Mouse (Mus musculus) CH12.LX (cell line): ENCODE measurements around the gene Fuca2. TPM values are rescaled to one million over a fixed set of nuclear protein-coding genes. Genes with fewer than 3 reads are reported as not detected.

ENCODE experiments used
- DNase-seq: peaks from one replicate; pipeline ENCODE4 v3.0.0-alpha.2; 2013; ENCODE audit errors: extremely low read depth
- H3K27ac ChIP-seq: 2 replicates; pipeline ENCODE4 v1.5.1; 2012; ENCODE audit warnings: low read depth, mild to moderate bottlenecking, control low read depth, moderate library complexity; ENCODE audit not compliant: insufficient read depth
- H3K27me3 ChIP-seq: replicated peaks from 2 replicates; pipeline ENCODE3; 2012; ENCODE audit warnings: inconsistent platforms
- H3K36me3 ChIP-seq, 2 experiments: replicated peaks in 1 of 2; 2 replicates each; pipeline versions ENCODE3 to v1.6.1; 2012; ENCODE audit warnings: inconsistent platforms in 1 of 2, low read length in 1 of 2, mild to moderate bottlenecking in 1 of 2, mixed read lengths in 1 of 2, moderate library complexity in 1 of 2; ENCODE audit not compliant: control insufficient read depth in 1 of 2, insufficient read depth in 1 of 2
- H3K4me1 ChIP-seq, 2 experiments: 2 replicates each; pipeline ENCODE4 v1.6.1; 2012; ENCODE audit warnings: inconsistent platforms in 1 of 2, moderate library complexity in 1 of 2; ENCODE audit not compliant: insufficient read depth in 2 of 2, control insufficient read depth in 1 of 2
- H3K4me2 ChIP-seq: 2 replicates; pipeline ENCODE4 v1.6.1; 2012; ENCODE audit warnings: low read depth, mild to moderate bottlenecking, control low read depth; ENCODE audit not compliant: poor library complexity, insufficient read depth, severe bottlenecking
- H3K4me3 ChIP-seq, 3 experiments: fragments of 150-350 bp in 1 of 3; sonication (generic) in 1 of 3; replicated peaks in 1 of 3; 2 replicates each; pipeline versions ENCODE3 to v1.5.1; 2011 to 2012; ENCODE audit warnings: low read depth in 2 of 3, low read length in 2 of 3, mild to moderate bottlenecking in 2 of 3, moderate library complexity in 2 of 3, control low read depth in 1 of 3, improper control_type of control experiment in 1 of 3, inconsistent platforms in 1 of 3, mixed read lengths in 1 of 3; ENCODE audit not compliant: poor library complexity in 1 of 3
- H3K79me2 ChIP-seq: replicated peaks from 2 replicates; pipeline ENCODE4 v1.6.1; 2012; ENCODE audit warnings: mild to moderate bottlenecking, moderate library complexity; ENCODE audit not compliant: control insufficient read depth, poor library complexity, insufficient read depth, severe bottlenecking; ENCODE audit errors: extremely low read depth
- H3K9ac ChIP-seq: 2 replicates; pipeline ENCODE4 v1.6.1; 2012; ENCODE audit warnings: low read depth, mild to moderate bottlenecking, control low read depth, moderate library complexity; ENCODE audit not compliant: insufficient read depth
- H3K9me3 ChIP-seq: replicated peaks from 2 replicates; pipeline ENCODE3; 2012; ENCODE audit warnings: low read length, inconsistent platforms, mixed read lengths
- BHLHE40 ChIP-seq: IDR thresholded peaks from 2 replicates; pipeline ENCODE4 v1.6.1; 2011; ENCODE audit warnings: mild to moderate bottlenecking, low read depth, low read length, improper control_type of control experiment
- CHD1 ChIP-seq: IDR thresholded peaks from 2 replicates; pipeline ENCODE4 v1.6.1; 2012; ENCODE audit warnings: low read depth, low read length, improper control_type of control experiment, inconsistent platforms
- CHD2 ChIP-seq: IDR thresholded peaks from 2 replicates; pipeline ENCODE4 v1.6.1; 2011; ENCODE audit warnings: low read length, improper control_type of control experiment
- CTCF ChIP-seq, 2 experiments: IDR thresholded peaks in 1 of 2; conservative IDR thresholded peaks in 1 of 2; 2 replicates each; pipeline ENCODE4 v1.5.1; 2011 to 2012; ENCODE audit warnings: low read depth in 2 of 2, low read length in 2 of 2, improper control_type of control experiment in 1 of 2, inconsistent platforms in 1 of 2, mild to moderate bottlenecking in 1 of 2, moderate library complexity in 1 of 2
- E2F4 ChIP-seq: IDR thresholded peaks from 2 replicates; pipeline ENCODE4 v1.6.1; 2011; ENCODE audit warnings: low read depth, low read length, improper control_type of control experiment; ENCODE audit not compliant: insufficient replicate concordance
- ELF1 ChIP-seq: IDR thresholded peaks from 2 replicates; pipeline ENCODE4 v1.6.1; 2014; ENCODE audit warnings: low read depth, mild to moderate bottlenecking, inconsistent platforms, low read length, improper control_type of control experiment
- ETS1 ChIP-seq: conservative IDR thresholded peaks from 2 replicates; pipeline ENCODE4 v1.6.1; 2012; ENCODE audit warnings: low read depth, mild to moderate bottlenecking, inconsistent platforms, low read length, improper control_type of control experiment, moderate library complexity
- GABPA ChIP-seq: IDR thresholded peaks from 2 replicates; pipeline ENCODE4 v1.6.1; 2012; ENCODE audit warnings: low read depth, low read length, improper control_type of control experiment, inconsistent platforms; ENCODE audit not compliant: insufficient replicate concordance
- JUN ChIP-seq: IDR thresholded peaks from 2 replicates; pipeline ENCODE4 v1.6.1; 2011; ENCODE audit warnings: low read depth, mild to moderate bottlenecking, low read length, improper control_type of control experiment, moderate library complexity; ENCODE audit not compliant: insufficient read depth
- KAT2A ChIP-seq: IDR thresholded peaks from 2 replicates; pipeline ENCODE4 v1.6.1; 2012; ENCODE audit warnings: low read length, improper control_type of control experiment, inconsistent platforms; ENCODE audit not compliant: insufficient replicate concordance
- MAFK ChIP-seq: IDR thresholded peaks from 2 replicates; pipeline ENCODE4 v1.6.1; 2011; ENCODE audit warnings: low read length, improper control_type of control experiment; ENCODE audit not compliant: insufficient replicate concordance
- MEF2A ChIP-seq: IDR thresholded peaks from 2 replicates; pipeline ENCODE4 v1.6.1; 2014; ENCODE audit warnings: low read depth, mild to moderate bottlenecking, inconsistent platforms, low read length, improper control_type of control experiment, borderline replicate concordance
- MXI1 ChIP-seq: IDR thresholded peaks from 2 replicates; pipeline ENCODE4 v1.6.1; 2011; ENCODE audit warnings: mild to moderate bottlenecking, low read depth, low read length, improper control_type of control experiment
- MYC ChIP-seq: IDR thresholded peaks from 2 replicates; pipeline ENCODE4 v1.6.1; 2011; ENCODE audit warnings: low read depth, mild to moderate bottlenecking, improper control_type of control experiment, low read length
- NELFE ChIP-seq: IDR thresholded peaks from 2 replicates; pipeline ENCODE4 v1.6.1; 2011; ENCODE audit warnings: low read depth, low read length, improper control_type of control experiment
- NRF1 ChIP-seq: IDR thresholded peaks from 2 replicates; pipeline ENCODE4 v1.6.1; 2014; ENCODE audit warnings: low read depth, mild to moderate bottlenecking, inconsistent platforms, low read length, improper control_type of control experiment, moderate library complexity
- PAX5 ChIP-seq: IDR thresholded peaks from 2 replicates; pipeline ENCODE4 v1.6.1; 2012; ENCODE audit warnings: low read length, inconsistent platforms, mixed read lengths
- POLR2AphosphoS2 ChIP-seq: IDR thresholded peaks from 2 replicates; pipeline ENCODE4 v1.6.1; 2011; ENCODE audit warnings: low read depth, low read length, improper control_type of control experiment
- RAD21 ChIP-seq: IDR thresholded peaks from 2 replicates; pipeline ENCODE4 v1.6.1; 2011; ENCODE audit warnings: low read depth, mild to moderate bottlenecking, low read length, improper control_type of control experiment, moderate library complexity
- SIN3A ChIP-seq: IDR thresholded peaks from 2 replicates; pipeline ENCODE4 v1.6.1; 2012; ENCODE audit warnings: low read length, improper control_type of control experiment, inconsistent platforms
- SMC3 ChIP-seq: IDR thresholded peaks from 2 replicates; pipeline ENCODE4 v1.6.1; 2011; ENCODE audit warnings: low read depth, low read length, improper control_type of control experiment
- TBP ChIP-seq: conservative IDR thresholded peaks from 2 replicates; pipeline ENCODE4 v1.6.1; 2011; ENCODE audit warnings: low read depth, low read length, improper control_type of control experiment
- UBTF ChIP-seq: IDR thresholded peaks from 2 replicates; pipeline ENCODE4 v1.6.1; 2012; ENCODE audit warnings: low read depth, mild to moderate bottlenecking, inconsistent platforms, low read length, improper control_type of control experiment, moderate library complexity
- USF1 ChIP-seq: IDR thresholded peaks from 2 replicates; pipeline ENCODE4 v1.6.1; 2014; ENCODE audit warnings: low read depth, mild to moderate bottlenecking, inconsistent platforms, low read length, improper control_type of control experiment
- USF2 ChIP-seq: conservative IDR thresholded peaks from 2 replicates; pipeline ENCODE4 v1.6.1; 2011; ENCODE audit warnings: low read depth, low read length, improper control_type of control experiment
- ZKSCAN1 ChIP-seq: IDR thresholded peaks from 2 replicates; pipeline ENCODE4 v1.6.1; 2012; ENCODE audit warnings: low read depth, inconsistent platforms, low read length, improper control_type of control experiment, borderline replicate concordance
- ZNF384 ChIP-seq: IDR thresholded peaks from 2 replicates; pipeline ENCODE4 v1.6.1; 2012; ENCODE audit warnings: low read depth, low read length, improper control_type of control experiment, inconsistent platforms
- dilution Hi-C: fragments of 300-500 bp; cut with MboI; formaldehyde crosslinking; loops from 2 replicates; pipeline ENCODE4 v1.14.3; 2020; ENCODE audit warnings: low sequenced_read_pairs; ENCODE audit not compliant: extremely low pct_unique_long_range_greater_than_20kb, extremely low pct_ligation_motif_present
- in situ Hi-C: fragments of 300-500 bp; cut with MboI; formaldehyde crosslinking; loops from 3 replicates; pipeline ENCODE4 v1.14.3; 2019; ENCODE audit warnings: low sequenced_read_pairs, low pct_ligation_motif_present, low pct_unique_long_range_greater_than_20kb, mixed read lengths
- polyA plus RNA-seq: library from polyadenylated mRNA; unstranded; fragments of >175 nt; gene quantifications from 2 replicates; pipeline ENCODE4 v1.2.1, GENCODE M21; 2012; ENCODE audit warnings: low read depth; ENCODE audit not compliant: insufficient read length
- total RNA-seq, 2 experiments: library from RNA; depleted of rRNA; stranded (reverse); fragments of 300-350 nt in 1 of 2; fragments of >200 nt in 1 of 2; gene quantifications; 2 replicates each; pipeline ENCODE4 v1.2.3; 2012 to 2014

The Fuca2 gene
- total and polyA plus RNA-seq, 3 experiments: 28.2 to 42.2 (median 37.5) TPM

DNA sequence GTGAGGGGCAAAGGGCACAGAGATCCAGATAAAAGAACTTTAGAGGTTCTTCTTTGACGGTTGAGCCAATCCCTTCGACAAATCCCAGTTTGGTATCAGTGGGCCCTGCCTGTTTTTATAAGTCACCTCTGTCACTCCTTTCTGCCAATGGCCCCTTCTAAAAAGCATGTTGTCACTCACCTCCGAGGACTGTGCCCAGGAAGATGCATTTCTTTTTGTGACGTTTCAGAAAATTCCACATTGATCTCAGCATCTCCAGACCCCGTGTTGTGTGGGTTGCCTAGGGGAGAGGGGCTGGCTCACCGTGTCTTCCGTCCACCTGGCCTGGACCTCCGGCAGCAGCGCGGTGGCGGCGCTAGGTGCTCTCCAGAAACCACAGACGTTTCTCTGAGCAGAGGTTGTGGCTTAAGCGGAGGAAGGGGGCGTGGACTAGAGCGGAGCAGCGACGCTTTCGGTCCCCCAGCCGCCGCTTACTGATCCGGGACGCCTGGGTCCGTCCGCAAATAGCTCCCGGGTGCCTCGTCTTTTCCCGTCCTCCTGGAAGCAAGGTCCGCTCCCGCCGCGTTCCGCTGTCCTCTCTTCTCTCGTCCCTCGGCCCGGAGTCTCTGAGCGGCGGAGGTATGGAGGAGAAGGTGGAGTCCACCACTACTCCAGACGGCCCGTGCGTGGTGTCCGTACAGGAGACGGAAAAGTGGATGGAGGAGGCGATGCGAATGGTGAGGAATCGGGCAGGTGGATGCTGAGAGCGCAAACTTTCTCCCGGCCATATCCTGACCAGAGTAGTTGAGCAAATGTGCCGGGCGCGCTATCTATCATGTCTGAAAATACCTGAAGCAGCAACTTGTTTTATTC lies 53.5 kb downstream of the Fuca2 start, which contains the start of the genes Adat2 and Pex3 (continued):
- TF ChIP-seq MAFK (peak; percentile 53; the same call in 1 of the 2 replicates), MEF2A (peak; percentile 91), TBP (peak; percentile 87; the same call in 1 of the 2 replicates), ZNF384 (no peak), KAT2A (peak; percentile 85; the same call in 1 of the 2 replicates), UBTF (peak; percentile 79; the same call in 1 of the 2 replicates), SMC3 (peak; percentile 27), USF2 (no peak), JUN (no peak), CTCF (conservative IDR thresholded peaks at IDR 0.05 in 1 of 2, IDR thresholded peaks at IDR 0.05 in 1 of 2; ENCODE audit: low read depth in 2 of 2, low read length in 2 of 2) (peak in 1 of 2 experiments; percentile 32; a peak in 2 of 4 replicates), RAD21 (no peak; the same call in 1 of the 2 replicates), CHD1 (no peak), NELFE (peak; percentile 76), MXI1 (peak; percentile 79), SIN3A (no peak; the same call in none of the 2 replicates), MYC (peak; percentile 14; the same call in 1 of the 2 replicates), BHLHE40 (0 out of 2 replicates have a peak, but pooled peaks have one; percentile 18), ZKSCAN1 (no peak), GABPA (peak; percentile 15; the same call in 1 of the 2 replicates), USF1 (no peak), POLR2AphosphoS2 (peak; percentile 46; the same call in 1 of the 2 replicates)
- TF ChIP-seq, all 38 proteins: peak for 26

- Histone ChIP-seq H3K4me1 (peaks cover 3 to 17% of the 10 kb centered on the region in 2 experiments), H3K4me3 (peak overlapping the region; percentile 73 to 86 (median 74)), H3K4me2 (peak overlapping the region; percentile 86), H3K79me2 (peaks cover 7% of the 10 kb centered on the region; the same call in 1 of the 2 replicates), H3K36me3 (peaks cover 4 to 35% of the 10 kb centered on the region in 2 experiments), H3K27ac (no peak overlapping the region), H3K9ac (peak overlapping the region; percentile 41), H3K9me3 (no peaks in the 10 kb centered on the region), H3K27me3 (no peaks in the 10 kb centered on the region)
- dilution Hi-C loops (no loop called here), in situ Hi-C loops (loop anchor here (25.0 kb wide), 1 partner anchor 634 kb away; no protein-coding TSS in a partner anchor)
- TF ChIP-seq NRF1 (no peak), E2F4 (no peak), CHD2 (no peak), ELF1 (no peak), RAD21 (no peak), NELFE (no peak), USF1 (no peak), ETS1 (no peak), MYC (no peak), CTCF (conservative IDR thresholded peaks at IDR 0.05 in 1 of 2, IDR thresholded peaks at IDR 0.05 in 1 of 2; ENCODE audit: low read depth in 2 of 2, low read length in 2 of 2) (no peak), POLR2AphosphoS2 (no peak), BHLHE40 (no peak), ZKSCAN1 (no peak), TBP (no peak), PAX5 (no peak), MEF2A (no peak)
- peak; percentile 11 for DNase-seq
Measured at GRCm38 (mm10) chr10:13553498-13553985, 54.2 kb downstream of the Fuca2 start.
